Mouse (Mus musculus) adipose tissue, adult 10 weeks (tissue): ENCODE data around the gene St6gal1. TPM values are rescaled to one million over a fixed set of nuclear protein-coding genes. Genes with fewer than 3 reads are reported as not detected.

Experiments used
- polyA plus RNA-seq: library from polyadenylated mRNA; stranded (reverse); fragments of 350-450 nt; fragmentation: Illumina TruSeq; extraction: RNeasy Lipid Tissue Mini Kit (QIAGEN cat#74804); gene quantifications from one replicate; pipeline ENCODE4 v1.2.3, GENCODE M21; 2014; ENCODE audit warnings: low read depth, low replicate concordance

Gene St6gal1
- 247 TPM for polyA plus RNA-seq

GRCm38 (mm10) chr16:23224671-23225068, at the start of gene St6gal1:
St6gal1 (plus strand) TSS chr16:23224740.

Other genes starting within 250 kb of the St6gal1 start
- 1.4 TPM for gene Kng2, start 195.3 kb upstream of the St6gal1 start, polyA plus RNA-seq
- not detected for gene Kng1, start 166.9 kb upstream of the St6gal1 start, polyA plus RNA-seq
- gene Eif4a2, start 117.3 kb upstream of the St6gal1 start, polyA plus RNA-seq, result 513 TPM
- gene Rfc4, start 97.0 kb upstream of the St6gal1 start, polyA plus RNA-seq, result 10.7 TPM
- gene Adipoq, start 78.2 kb upstream of the St6gal1 start, polyA plus RNA-seq, result 1,774 TPM
- gene Rtp1, start 204.4 kb downstream of the St6gal1 start, polyA plus RNA-seq, result not detected